Mouse (Mus musculus) hindbrain, embryonic 14.5 days (tissue): Measurements from ENCODE around the gene Nos1ap. TPM values are rescaled to one million over a fixed set of nuclear protein-coding genes. Genes with fewer than 3 reads are reported as not detected.

Experiments
- ATAC-seq: fragments of 200-750 bp; cut with Nextera tagmentation; 2 replicates; pipeline ENCODE4 v1.8.0; 2017; ENCODE audit warnings: moderate number of reproducible peaks, mild to moderate bottlenecking, moderate TSS enrichment, moderate library complexity; ENCODE audit not compliant: low FRiP score
- DNase-seq: peaks from one replicate; pipeline ENCODE4 v3.0.0-alpha.2; 2015; ENCODE audit warnings: low spot score
- H3K27ac ChIP-seq: fragments of 300-500 bp; sonication (generic); 2 replicates; pipeline ENCODE4 v1.5.1; 2014; ENCODE audit warnings: mild to moderate bottlenecking, moderate library complexity
- H3K27me3 ChIP-seq: fragments of 300-500 bp; sonication (generic); 2 replicates; pipeline ENCODE4 v1.6.1; 2014; ENCODE audit warnings: mild to moderate bottlenecking, low read length, mixed read lengths; ENCODE audit not compliant: control insufficient read depth, insufficient read depth
- H3K36me3 ChIP-seq: fragments of 300-500 bp; sonication (generic); replicated peaks from 2 replicates; pipeline ENCODE4 v1.6.1; 2014; ENCODE audit not compliant: control insufficient read depth, insufficient read depth
- H3K4me1 ChIP-seq: fragments of 300-500 bp; sonication (generic); replicated peaks from 2 replicates; pipeline ENCODE4 v1.6.1; 2014; ENCODE audit warnings: antibody characterized with exemption, low read length, mixed read lengths; ENCODE audit not compliant: control insufficient read depth, insufficient read depth
- H3K4me2 ChIP-seq: fragments of 300-500 bp; sonication (generic); replicated peaks from 2 replicates; pipeline ENCODE4 v1.6.1; 2014; ENCODE audit warnings: mild to moderate bottlenecking, moderate library complexity
- H3K4me3 ChIP-seq: fragments of 300-500 bp; sonication (generic); replicated peaks from 2 replicates; pipeline ENCODE4 v1.5.1; 2014; ENCODE audit warnings: mild to moderate bottlenecking, low read length
- H3K9ac ChIP-seq: fragments of 300-500 bp; sonication (generic); 2 replicates; pipeline ENCODE4 v1.6.1; 2014
- H3K9me3 ChIP-seq: fragments of 300-500 bp; sonication (generic); 2 replicates; pipeline ENCODE4 v1.6.1; 2016; ENCODE audit warnings: low read length; ENCODE audit not compliant: control insufficient read depth
- WGBS: fragments of 180-500 bp; shearing (Covaris S2); extraction: QIAGEN DNeasy Blood & Tissue Kit; methylation state at CpG from one replicate; pipeline ENCODE4 v1.1.7; 2014; 5-methylcytosine and 5-hydroxymethylcytosine counted together
- polyA plus RNA-seq: library from polyadenylated mRNA; unstranded; fragments of >200 nt; fragmentation: Nextera tagmentation; extraction: Ambion mirVana; gene quantifications from 2 replicates; pipeline ENCODE4 v1.2.1, GENCODE M21; 2014

Gene Nos1ap
- polyA plus RNA-seq, 1 experiment from 2014 or later, result 18.0 TPM

DNA sequence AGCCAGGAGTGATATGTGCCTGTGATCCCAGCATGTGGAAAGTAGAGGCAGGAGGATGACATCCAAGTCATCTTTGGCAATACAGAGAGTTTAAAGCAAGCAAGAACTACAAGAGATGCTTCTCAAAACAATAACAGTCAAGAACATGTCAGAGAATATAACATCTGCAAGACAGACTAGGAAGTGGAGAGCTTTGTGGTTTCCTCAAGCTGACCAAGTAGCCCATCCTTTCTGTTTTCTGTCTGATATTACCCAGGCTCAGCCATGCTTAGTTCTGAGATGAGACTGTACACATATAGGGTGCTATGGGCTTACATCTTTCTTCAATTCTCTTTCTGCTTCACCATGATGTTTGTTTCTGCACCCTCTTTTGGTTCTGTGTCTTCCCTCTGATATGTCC lies 316.4 kb downstream of the Nos1ap start:
- ATAC-seq, result no peak
- Histone ChIP-seq H3K4me1 (no peaks in the 10 kb centered on the region), H3K27ac (no peak overlapping the region), H3K4me3 (no peak overlapping the region), H3K4me2 (no peak overlapping the region), H3K36me3 (no peaks in the 10 kb centered on the region), H3K27me3 (no peaks in the 10 kb centered on the region), H3K9me3 (0 out of 2 replicates have a peak, but pooled peaks cover 7% of the 10 kb centered on the region), H3K9ac (no peak overlapping the region)
- DNase-seq, result no peak

DNA sequence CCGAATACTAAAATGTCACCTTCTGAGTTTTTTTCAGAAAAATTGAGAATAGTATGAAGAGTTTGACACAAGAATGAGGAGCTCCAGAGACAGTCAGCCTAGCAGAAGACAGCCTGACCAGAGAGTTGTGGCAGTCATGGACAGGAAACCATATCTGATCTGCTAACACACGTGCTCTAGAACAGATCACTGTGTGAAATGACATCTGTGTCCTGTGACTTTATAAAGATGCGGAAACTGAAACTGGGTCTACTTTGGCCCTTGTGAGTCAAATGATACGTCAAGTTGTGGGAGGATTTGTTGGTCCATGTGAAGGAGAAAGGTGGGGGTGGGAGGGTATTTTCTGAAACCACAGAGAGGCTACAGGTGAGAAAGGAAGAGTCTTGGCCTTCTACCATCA lies 319.0 kb downstream of the Nos1ap start:
- WGBS, result 87% methylated on average over 4 of the region's 4 CpGs

DNA sequence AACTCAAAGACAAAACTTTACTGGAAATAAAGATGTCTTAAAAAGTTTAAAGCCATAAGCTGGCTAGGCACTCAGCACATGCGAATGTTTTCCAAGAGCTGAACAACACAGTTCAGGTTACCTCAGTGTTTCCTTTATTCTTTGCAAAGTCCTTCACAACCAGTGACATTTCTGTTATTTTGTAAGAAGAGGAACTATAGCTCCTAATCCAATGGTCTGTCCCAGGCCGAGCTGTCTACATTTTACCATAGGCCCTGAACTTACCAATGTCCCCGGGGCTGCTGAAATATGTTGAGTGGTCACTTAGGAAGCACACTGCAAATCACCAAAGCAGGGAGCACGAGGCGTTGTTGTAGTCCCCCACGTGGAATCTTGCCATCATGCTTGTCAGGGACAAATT lies 319.4 kb downstream of the Nos1ap start:
- ATAC-seq (no peak), DNase-seq (no peak)
- Histone ChIP-seq H3K4me1 (no peaks in the 10 kb centered on the region), H3K4me2 (no peak overlapping the region), H3K4me3 (no peak overlapping the region), H3K27me3 (no peaks in the 10 kb centered on the region), H3K9me3 (0 out of 2 replicates have a peak, but pooled peaks cover 19% of the 10 kb centered on the region), H3K27ac (no peak overlapping the region), H3K9ac (no peak overlapping the region), H3K36me3 (no peaks in the 10 kb centered on the region)
- 84% methylated on average over 6 of the region's 6 CpGs for WGBS

More for the DNA sequence above, 319.0 kb downstream of the Nos1ap start:
- no peak overlapping the region for H3K4me2 ChIP-seq
- no peaks in the 10 kb centered on the region for H3K4me1 ChIP-seq
- H3K27ac ChIP-seq, result no peak overlapping the region
- ATAC-seq (no peak), DNase-seq (no peak)
- no peaks in the 10 kb centered on the region for H3K36me3 ChIP-seq
- no peak overlapping the region for H3K9ac ChIP-seq
- 0 out of 2 replicates have a peak, but pooled peaks cover 20% of the 10 kb centered on the region for H3K9me3 ChIP-seq
- H3K4me3 ChIP-seq, result no peak overlapping the region
- no peaks in the 10 kb centered on the region for H3K27me3 ChIP-seq

DNA sequence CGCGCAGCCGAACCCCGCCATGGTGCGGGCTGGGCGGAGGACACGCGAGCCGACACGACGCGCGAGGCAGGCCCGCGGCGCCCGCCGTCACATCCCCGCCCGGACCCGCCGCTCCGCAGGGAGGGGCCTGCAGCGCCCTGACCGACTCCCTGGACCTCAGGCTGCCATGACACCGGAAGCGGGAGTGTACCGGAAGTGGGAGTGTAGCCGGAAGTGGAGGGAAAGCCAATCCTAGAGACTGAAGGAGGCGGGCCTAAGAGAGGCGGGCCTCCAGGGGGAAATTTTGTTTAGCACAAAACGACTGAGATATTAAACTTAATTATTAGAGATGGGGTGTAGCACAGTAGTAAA lies 334.1 kb downstream of the Nos1ap start:
- 3% methylated on average over 32 of the region's 32 CpGs for WGBS
- Histone ChIP-seq H3K27ac (peak overlapping the region; percentile 57; the same call in 1 of the 2 replicates), H3K27me3 (0 out of 2 replicates have a peak, but pooled peaks cover 3% of the 10 kb centered on the region), H3K9me3 (no peaks in the 10 kb centered on the region), H3K4me2 (peak overlapping the region; percentile 92), H3K9ac (peak overlapping the region; percentile 74), H3K36me3 (no peaks in the 10 kb centered on the region), H3K4me3 (peak overlapping the region; percentile 74), H3K4me1 (peaks cover 4% of the 10 kb centered on the region; the same call in 1 of the 2 replicates)
- peak; percentile 100 for ATAC-seq
- DNase-seq, result peak; percentile 90

DNA sequence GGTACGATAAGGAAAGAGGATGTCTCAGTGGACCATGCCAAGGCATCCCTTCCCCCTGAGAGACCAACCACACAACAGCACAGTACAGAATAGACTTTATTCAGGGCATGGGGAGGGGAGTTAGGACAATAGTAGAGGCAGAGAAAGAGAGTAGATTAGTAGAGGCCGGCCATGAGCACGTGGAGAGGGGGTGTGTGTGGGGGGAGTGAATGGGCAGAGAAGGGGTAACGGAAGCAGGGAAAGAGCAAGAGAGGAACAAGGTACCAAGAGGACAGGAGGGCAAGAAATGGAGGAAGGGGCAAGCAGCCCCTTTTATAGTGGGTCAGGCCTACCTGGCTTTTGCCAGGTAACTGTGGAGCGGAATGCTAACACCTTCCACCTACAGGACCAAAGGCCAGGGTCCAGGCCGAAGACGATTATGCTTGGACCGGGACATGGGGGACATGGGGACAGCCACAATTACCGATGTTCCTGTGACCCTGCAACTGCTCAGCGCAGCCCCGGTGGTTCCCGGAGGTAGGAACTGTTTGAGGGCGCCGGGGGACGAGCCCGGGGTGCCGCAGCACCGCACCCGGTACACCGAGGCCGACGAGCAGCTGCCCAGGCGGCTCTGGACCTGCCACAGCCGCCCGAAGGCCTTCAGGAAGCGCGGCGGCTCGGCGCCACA lies 334.6 kb downstream of the Nos1ap start:
- H3K27me3 ChIP-seq, result 0 out of 2 replicates have a peak, but pooled peaks cover 3% of the 10 kb centered on the region
- H3K4me2 ChIP-seq, result peak overlapping the region; percentile 92
- no peaks in the 10 kb centered on the region for H3K9me3 ChIP-seq
- 27% methylated on average over 30 of the region's 30 CpGs for WGBS
- DNase-seq (no peak), ATAC-seq (no peak)
- peak overlapping the region; percentile 74 for H3K9ac ChIP-seq
- H3K27ac ChIP-seq, result peak overlapping the region; percentile 57; the same call in 1 of the 2 replicates
- H3K4me3 ChIP-seq, result peak overlapping the region; percentile 74
- H3K4me1 ChIP-seq, result peaks cover 4% of the 10 kb centered on the region; the same call in 1 of the 2 replicates
- no peaks in the 10 kb centered on the region for H3K36me3 ChIP-seq

Other genes starting within 250 kb of the Nos1ap start
- gene Olfml2b, start 54.7 kb upstream of the Nos1ap start, polyA plus RNA-seq, result 5.2 and 5.7 TPM in 2 replicates